Mouse (Mus musculus) embryonic fibroblast, embryonic 13.5 days (primary cell): Measurements from ENCODE around the gene Fam199x.

Experiments
- CTCF ChIP-seq: IDR thresholded peaks from 2 replicates; pipeline ENCODE4 v1.5.1; 2011; ENCODE audit warnings: mild to moderate bottlenecking, control low read depth, low read length, moderate library complexity, borderline replicate concordance; ENCODE audit not compliant: insufficient read depth
- POLR2A ChIP-seq: IDR thresholded peaks from 2 replicates; pipeline ENCODE4 v1.6.1; 2011; ENCODE audit warnings: low read depth, mild to moderate bottlenecking, control low read depth, low read length, moderate library complexity

GRCm38 (mm10) chrX:137104531-137104930 lies 55.1 kb downstream of the Fam199x start:
- TF ChIP-seq CTCF (no peak), POLR2A (no peak)
